Mouse (Mus musculus) heart, adult 18-20 months (tissue): ENCODE data around the gene Myo1b. TPM values are rescaled to one million over a fixed set of nuclear protein-coding genes. Genes with fewer than 3 reads are reported as not detected.

Source experiments
- DNase-seq, 2 experiments: peaks; one replicate each; pipeline ENCODE4 v3.0.0; 2021 to 2022; ENCODE audit warnings: mixed read lengths in 1 of 2
- total RNA-seq, 2 experiments: library from RNA; stranded (reverse); gene quantifications; 2 replicates each; pipeline ENCODE4 v1.2.3; 2021

The Myo1b gene
- total RNA-seq, 2 experiments from 2014 or later, result 24.8 to 30.0 TPM

GRCm38 (mm10) chr1:51728816-51729215, 187.1 kb downstream of the Myo1b start:
- DNase-seq, result peak in 1 of 2 experiments; percentile 12

- DNase-seq, result no peak
Observed at GRCm38 (mm10) chr1:51719897-51720673, 195.8 kb downstream of the Myo1b start.

GRCm38 (mm10) chr1:51710831-51711230, 205.0 kb downstream of the Myo1b start:
- no peak for DNase-seq

- no peak for DNase-seq
Observed at GRCm38 (mm10) chr1:51706106-51706505, 209.8 kb downstream of the Myo1b start.

- no peak for DNase-seq
Observed at GRCm38 (mm10) chr1:51704610-51705009, 211.3 kb downstream of the Myo1b start.

Other genes starting within 250 kb of the Myo1b start
- gene Stat4, start 71.1 kb upstream of the Myo1b start, total RNA-seq, result 1 to 10 TPM in 1 of 2 experiments, under 1 TPM in 1; 0.47 to 1.1 TPM
- gene Stat1, start 203.4 kb upstream of the Myo1b start, total RNA-seq, result 10 to 100 TPM; 31.9 to 39.9 TPM